Mouse (Mus musculus): Measurements from ENCODE around the gene Htr2b.

- TF ChIP-seq CTCF (IDR thresholded peaks at IDR 0.05; ENCODE audit: extremely low read depth, insufficient read length, insufficient replicate concordance, low read depth, low read length) (peak; percentile 5; the same call in 1 of the 2 replicates), POLR2A (IDR thresholded peaks at IDR 0.05; ENCODE audit: low read depth, low read length) (no peak)
Observed at GRCm38 (mm10) chr1:86062523-86062922, 49.2 kb downstream of the Htr2b start.
